Comparison of ENCODE assay signal across 17 mouse cellular contexts in genomic region chr6:118127198-118127597, GRCm38 (mm10). TPM values are rescaled to one million over a fixed set of nuclear protein-coding genes. Genes with fewer than 3 reads are reported as not detected.
DNase-seq lines count a peak whose midpoint lies in the region; ATAC-seq and TF ChIP-seq lines count a peak whose summit lies in the region.
"Had no signal": no experiment of that assay in that cellular context is flagged by ENCODE, and none has a peak within 500 bp of the region (broad histone marks: within the 10 kb centered on the region; RNA-seq: fewer than 3 reads in every experiment).

No protein-coding gene starts in this region.

- no peak for DNase-seq in heart, adult 9 months (ENCODE audit: low spot score in 2 of 2)
- no peak for DNase-seq in lung, postnatal 25 days (ENCODE audit: low spot score)
- no peak for DNase-seq in liver, embryonic 14.5 days (ENCODE audit: low read depth in 3 of 3, low spot score in 3 of 3)
- DNase-seq in cerebellum, adult 18-20 months: no peak
- DNase-seq: adrenal gland, adult 8-10 months; cerebellum, adult 2 months; gastrocnemius, postnatal 25 days; lung, postnatal 10 days had no signal

- H3K36me3 ChIP-seq in heart, embryonic 13.5 days: peaks cover 23% of the 10 kb centered on the region
- peaks cover 5% of the 10 kb centered on the region for H3K36me3 ChIP-seq in lung, embryonic 16.5 days (ENCODE audit: control insufficient read depth, insufficient read depth, low read length)
- peaks cover 9% of the 10 kb centered on the region for H3K36me3 ChIP-seq in liver, embryonic 14.5 days (replicated peaks; ENCODE audit: control insufficient read depth, insufficient read depth, low read depth)

- no peak overlapping the region for H3K9ac ChIP-seq in heart, embryonic 13.5 days
- H3K9ac ChIP-seq in lung, embryonic 16.5 days (ENCODE audit: low read length): no peak overlapping the region
- no peak overlapping the region for H3K9ac ChIP-seq in liver, embryonic 14.5 days (replicated peaks)
- H3K9ac ChIP-seq: midbrain, embryonic 13.5 days; neural tube, embryonic 15.5 days had no signal

- ATAC-seq in heart, embryonic 13.5 days (ENCODE audit: extremely low read depth, insufficient number of reproducible peaks, low FRiP score, low TSS enrichment): no peak
- no peak for ATAC-seq in lung, embryonic 16.5 days (ENCODE audit: low read depth)
- ATAC-seq in liver, embryonic 14.5 days (ENCODE audit: insufficient read depth): no peak
- peak; percentile 52; the same call in 1 of the 2 replicates for ATAC-seq in monocyte, adult 5-6 weeks (replicated peaks; ENCODE audit: insufficient number of reproducible peaks, low FRiP score, low TSS enrichment, poor library complexity, severe bottlenecking)
- no peak for ATAC-seq in erythroblast, adult 5-6 weeks (replicated peaks; ENCODE audit: low FRiP score, poor library complexity, severe bottlenecking)
- ATAC-seq: midbrain, embryonic 13.5 days had no signal

- peaks cover 30% of the 10 kb centered on the region for H3K4me1 ChIP-seq in heart, embryonic 13.5 days
- peaks cover 11% of the 10 kb centered on the region for H3K4me1 ChIP-seq in lung, embryonic 16.5 days (replicated peaks; ENCODE audit: control insufficient read depth, insufficient read depth, low read length)
- H3K4me1 ChIP-seq in liver, embryonic 14.5 days (replicated peaks; ENCODE audit: control insufficient read depth in 2 of 2, insufficient read depth in 2 of 2, low read length in 1 of 2): peaks cover 7 to 23% of the 10 kb centered on the region in 2 experiments; a peak in 3 of 4 replicates
- H3K4me1 ChIP-seq: limb, embryonic 10.5 days; midbrain, embryonic 13.5 days; neural tube, embryonic 15.5 days had no signal

- TF ChIP-seq EP300 in liver, embryonic 14.5 days (IDR thresholded peaks at IDR 0.05; ENCODE audit: low read depth): no peak

- no peaks in the 10 kb centered on the region for H3K9me3 ChIP-seq in heart, embryonic 13.5 days
- no peaks in the 10 kb centered on the region for H3K9me3 ChIP-seq in lung, embryonic 16.5 days (ENCODE audit: control insufficient read depth, low read length)
- H3K9me3 ChIP-seq in liver, embryonic 14.5 days (ENCODE audit: control insufficient read depth, low read length): no peaks in the 10 kb centered on the region
- H3K9me3 ChIP-seq: limb, embryonic 10.5 days; midbrain, embryonic 13.5 days; neural tube, embryonic 15.5 days had no signal

- H3K4me3 ChIP-seq in heart, embryonic 13.5 days: no peak overlapping the region
- no peak overlapping the region for H3K4me3 ChIP-seq in lung, embryonic 16.5 days (ENCODE audit: low read length)
- no peak overlapping the region for H3K4me3 ChIP-seq in liver, embryonic 14.5 days (ENCODE audit: insufficient read depth in 1 of 2, low read depth in 2 of 2, low read length in 2 of 2)
- H3K4me3 ChIP-seq: left cerebral cortex, adult 2 months; limb, embryonic 10.5 days; midbrain, embryonic 13.5 days; myocyte; neural tube, embryonic 15.5 days had no signal

- no peak for TF ChIP-seq CTCF in liver, embryonic 14.5 days (IDR thresholded peaks at IDR 0.05; ENCODE audit: low read depth)

- whole genome bisulfite sequencing in heart, embryonic 13.5 days: 72% methylated on average over 7 of the region's 7 CpGs
- 62% methylated on average over 7 of the region's 7 CpGs for WGBS in lung, embryonic 16.5 days
- 25% methylated on average over 7 of the region's 7 CpGs for WGBS in liver, embryonic 14.5 days (ENCODE audit: insufficient replicate concordance)

- H3K27ac ChIP-seq in heart, embryonic 13.5 days (replicated peaks): peak overlapping the region; percentile 20; the same call in 1 of the 2 replicates
- peak overlapping the region; percentile 64 for H3K27ac ChIP-seq in lung, embryonic 16.5 days (ENCODE audit: low read length)
- no peak overlapping the region for H3K27ac ChIP-seq in liver, embryonic 14.5 days
- H3K27ac ChIP-seq: left cerebral cortex, adult 2 months; limb, embryonic 10.5 days; midbrain, embryonic 13.5 days; neural tube, embryonic 15.5 days had no signal

- no peak overlapping the region for H3K4me2 ChIP-seq in heart, embryonic 13.5 days
- no peak overlapping the region for H3K4me2 ChIP-seq in lung, embryonic 16.5 days (ENCODE audit: low read depth, low read length)
- 0 out of 2 replicates have a peak overlapping the region, but pooled peaks have one; percentile 8 for H3K4me2 ChIP-seq in liver, embryonic 14.5 days (ENCODE audit: low read depth)
- H3K4me2 ChIP-seq: midbrain, embryonic 13.5 days; neural tube, embryonic 15.5 days had no signal

- no peaks in the 10 kb centered on the region for H3K27me3 ChIP-seq in heart, embryonic 13.5 days (replicated peaks)
- no peaks in the 10 kb centered on the region for H3K27me3 ChIP-seq in lung, embryonic 16.5 days (ENCODE audit: control insufficient read depth, insufficient read depth, low read depth, low read length)
- no peaks in the 10 kb centered on the region for H3K27me3 ChIP-seq in liver, embryonic 14.5 days (ENCODE audit: control insufficient read depth, insufficient read depth, low read length)
- H3K27me3 ChIP-seq: midbrain, embryonic 13.5 days; neural tube, embryonic 15.5 days had no signal

RNA-seq across cellular contexts. Expression of gene Csgalnact2, which starts 11.7 kb away (rescaled TPM):
- polyA plus RNA-seq in heart, embryonic 13.5 days (2015; fragmentation: Nextera tagmentation; extraction: Ambion mirVana): 9.3 and 9.7 TPM in 2 replicates
- polyA plus RNA-seq in lung, embryonic 16.5 days (2015; fragmentation: Nextera tagmentation; extraction: Ambion mirVana): 22.9 and 23.1 TPM in 2 replicates
- polyA plus RNA-seq in liver, embryonic 14.5 days (2012; rRNA removed): 3.0 and 4.5 TPM in 2 replicates
- 8.5 and 8.6 TPM in 2 replicates for polyA plus RNA-seq in liver, embryonic 14.5 days (2014; fragmentation: Nextera tagmentation; extraction: Ambion mirVana)
- 131 to 223 TPM (median 204 TPM) in 3 replicates for total RNA-seq in monocyte, adult 5-6 weeks (2017)
- total RNA-seq in erythroblast, adult 5-6 weeks (2015; ENCODE audit: low replicate concordance): 37.6 and 63.2 TPM in 2 replicates
- total RNA-seq in erythroblast, adult 5-6 weeks (2017; ENCODE audit: low replicate concordance): 42.8 and 43.2 TPM in 2 replicates
